Mouse (Mus musculus) neural tube, embryonic 15.5 days (tissue): ENCODE data around the gene Rtbdn. TPM values are rescaled to one million over a fixed set of nuclear protein-coding genes. Genes with fewer than 3 reads are reported as not detected.

ENCODE experiments used
- ATAC-seq: fragments of 200-750 bp; cut with Nextera tagmentation; 2 replicates; pipeline ENCODE4 v1.8.0; 2017; ENCODE audit warnings: mild to moderate bottlenecking, moderate TSS enrichment, moderate library complexity; ENCODE audit not compliant: low FRiP score
- H3K27ac ChIP-seq: fragments of 300-500 bp; sonication (generic); replicated peaks from 2 replicates; pipeline ENCODE4 v1.5.1; 2015; ENCODE audit warnings: mild to moderate bottlenecking, inconsistent platforms
- H3K27me3 ChIP-seq: fragments of 300-500 bp; sonication (generic); replicated peaks from 2 replicates; pipeline ENCODE4 v1.6.1; 2015; ENCODE audit warnings: inconsistent platforms
- H3K36me3 ChIP-seq: fragments of 300-500 bp; sonication (generic); 2 replicates; pipeline ENCODE4 v1.6.1; 2015; ENCODE audit warnings: inconsistent platforms
- H3K4me1 ChIP-seq: fragments of 300-500 bp; sonication (generic); 2 replicates; pipeline ENCODE4 v1.6.1; 2015; ENCODE audit warnings: inconsistent platforms
- H3K4me2 ChIP-seq: fragments of 300-500 bp; sonication (generic); 2 replicates; pipeline ENCODE4 v1.6.1; 2015; ENCODE audit warnings: inconsistent platforms, mild to moderate bottlenecking, moderate library complexity
- H3K4me3 ChIP-seq: fragments of 300-500 bp; sonication (generic); replicated peaks from 2 replicates; pipeline ENCODE4 v1.5.1; 2015; ENCODE audit warnings: mild to moderate bottlenecking, inconsistent platforms
- H3K9ac ChIP-seq: fragments of 300-500 bp; sonication (generic); replicated peaks from 2 replicates; pipeline ENCODE4 v1.6.1; 2015; ENCODE audit warnings: mild to moderate bottlenecking, inconsistent platforms
- H3K9me3 ChIP-seq: fragments of 300-500 bp; sonication (generic); replicated peaks from 2 replicates; pipeline ENCODE4 v1.6.1; 2016; ENCODE audit warnings: inconsistent platforms
- WGBS: fragments of 180-500 bp; shearing (Covaris S2); methylation state at CpG from one replicate; pipeline ENCODE4 v1.1.7; 2015; ENCODE audit warnings: mixed read lengths; 5-methylcytosine and 5-hydroxymethylcytosine counted together
- polyA plus RNA-seq: library from polyadenylated mRNA; unstranded; fragments of >200 nt; fragmentation: Nextera tagmentation; extraction: Ambion mirVana; gene quantifications from 2 replicates; pipeline ENCODE4 v1.2.1, GENCODE M21; 2015

Gene Rtbdn
- polyA plus RNA-seq, 1 experiment from 2014 or later, result 3.8 TPM

- H3K27me3 ChIP-seq, result peaks cover 30% of the 10 kb centered on the region
- 21% methylated on average over 4 of the region's 4 CpGs for WGBS
- H3K4me3 ChIP-seq, result peak overlapping the region; percentile 59; the same call in 1 of the 2 replicates
Measured at GRCm38 (mm10) chr8:84943699-84944098, 3.1 kb upstream of the Rtbdn start.

DNA sequence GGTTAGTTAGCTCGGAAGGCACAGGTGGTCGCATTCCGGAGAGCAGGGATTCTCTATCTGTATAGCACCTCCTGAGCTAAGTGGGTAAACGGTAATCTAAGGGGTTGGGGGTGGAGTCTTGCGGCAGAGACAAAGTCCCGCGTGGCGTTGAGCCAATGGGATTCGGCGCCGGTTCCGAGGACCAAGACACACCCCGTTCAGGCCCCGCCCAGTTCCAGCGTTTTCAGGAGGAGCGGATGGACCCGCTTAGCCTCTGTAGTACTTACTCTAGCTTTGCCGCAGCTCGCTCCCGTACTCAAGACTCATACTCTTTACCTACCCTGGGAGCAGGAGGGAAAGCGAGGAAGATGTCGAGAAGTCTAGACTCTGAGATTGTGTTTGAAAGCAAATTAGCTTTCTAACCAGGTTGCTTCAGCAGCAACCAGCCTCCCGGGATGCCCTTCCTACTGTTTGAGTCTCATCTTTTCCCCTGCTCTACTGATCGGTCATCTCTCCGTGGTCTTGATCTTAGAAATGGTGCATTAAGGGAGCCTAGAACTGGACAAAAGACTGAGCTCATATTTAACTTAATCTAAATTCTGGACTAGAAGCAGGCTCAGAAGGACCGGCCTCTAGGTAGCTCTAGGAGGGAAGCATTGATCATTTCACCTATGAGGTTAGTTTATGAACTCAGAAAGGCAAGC lies 2.2 kb upstream of the Rtbdn start:
- Histone ChIP-seq H3K36me3 (no peaks in the 10 kb centered on the region), H3K9me3 (no peaks in the 10 kb centered on the region), H3K4me1 (peaks cover 36% of the 10 kb centered on the region), H3K4me2 (peak overlapping the region; percentile 77), H3K27ac (peak overlapping the region; percentile 86), H3K27me3 (peaks cover 32% of the 10 kb centered on the region), H3K9ac (0 out of 2 replicates have a peak overlapping the region, but pooled peaks have one; percentile 76), H3K4me3 (peak overlapping the region; percentile 59)
- ATAC-seq, result peak; percentile 35
- 2% methylated on average over 26 of the region's 26 CpGs for WGBS

More at GRCm38 (mm10) chr8:84943699-84944098, 3.1 kb upstream of the Rtbdn start:
- Histone ChIP-seq H3K4me2 (peak overlapping the region; percentile 77), H3K9ac (no peak overlapping the region), H3K4me1 (peaks cover 36% of the 10 kb centered on the region), H3K27ac (no peak overlapping the region), H3K9me3 (no peaks in the 10 kb centered on the region), H3K36me3 (no peaks in the 10 kb centered on the region)
- ATAC-seq, result no peak

- WGBS, result 3% methylated on average over 11 of the region's 11 CpGs
- Histone ChIP-seq H3K9me3 (no peaks in the 10 kb centered on the region), H3K4me2 (peak overlapping the region; percentile 77), H3K4me3 (peak overlapping the region; percentile 59), H3K9ac (peak overlapping the region; percentile 76), H3K36me3 (no peaks in the 10 kb centered on the region), H3K27ac (peak overlapping the region; percentile 86), H3K4me1 (peaks cover 36% of the 10 kb centered on the region), H3K27me3 (peaks cover 37% of the 10 kb centered on the region)
- peak; percentile 75 for ATAC-seq
Measured at GRCm38 (mm10) chr8:84945235-84945632, 1.6 kb upstream of the Rtbdn start.

DNA sequence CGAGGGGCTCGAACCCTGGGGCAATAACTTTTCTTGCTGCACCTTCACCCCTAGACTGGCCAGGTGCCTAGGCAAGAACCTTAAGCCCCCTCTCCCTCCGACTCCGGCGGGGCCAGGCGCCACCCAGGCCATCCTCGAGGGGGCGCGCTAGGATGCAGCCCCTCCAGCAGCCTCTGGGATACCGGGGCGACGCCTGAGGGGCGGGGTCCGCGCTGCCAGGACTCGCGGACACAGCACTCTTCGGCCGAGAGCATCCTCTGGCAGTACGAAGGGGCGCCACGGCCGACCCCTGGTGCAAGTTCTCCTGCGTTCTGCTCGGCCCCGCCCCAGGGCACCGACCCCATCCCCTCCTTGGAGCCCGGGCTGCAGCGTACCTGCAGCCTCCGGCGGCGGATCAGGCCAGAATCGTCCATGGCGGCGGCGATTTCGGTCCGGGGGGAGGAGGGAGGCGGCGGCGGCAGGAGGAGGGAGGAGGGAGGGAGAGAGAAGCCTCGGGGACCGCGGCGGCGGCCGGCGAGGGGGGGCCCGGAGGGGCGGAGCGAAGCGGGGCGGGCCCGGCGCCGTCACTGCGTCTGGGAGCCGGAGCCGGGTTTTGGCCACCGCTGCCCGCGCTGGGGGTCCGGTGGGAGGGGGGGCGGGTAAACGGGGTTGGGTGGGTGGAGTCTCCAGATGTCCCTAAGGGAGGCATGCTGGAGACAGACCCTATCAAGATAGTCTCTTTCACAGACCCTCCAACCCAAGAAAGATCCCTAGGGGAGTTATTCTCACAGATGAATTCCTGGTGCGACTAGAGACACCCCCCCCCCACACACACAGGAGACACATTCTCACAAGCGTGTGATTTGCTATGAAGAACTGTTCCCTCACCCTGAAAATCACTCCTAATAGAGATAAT lies 911 bp upstream of the Rtbdn start:
- peak overlapping the region; percentile 86 for H3K27ac ChIP-seq
- no peaks in the 10 kb centered on the region for H3K36me3 ChIP-seq
- H3K4me1 ChIP-seq, result peaks cover 36% of the 10 kb centered on the region
- H3K4me3 ChIP-seq, result peak overlapping the region; percentile 59
- H3K27me3 ChIP-seq, result peaks cover 44% of the 10 kb centered on the region
- H3K4me2 ChIP-seq, result peak overlapping the region; percentile 77
- H3K9me3 ChIP-seq, result no peaks in the 10 kb centered on the region
- peak overlapping the region; percentile 76 for H3K9ac ChIP-seq
- peak; percentile 72 for ATAC-seq
- under 1% methylated on average over 50 of the region's 67 CpGs for WGBS

DNA sequence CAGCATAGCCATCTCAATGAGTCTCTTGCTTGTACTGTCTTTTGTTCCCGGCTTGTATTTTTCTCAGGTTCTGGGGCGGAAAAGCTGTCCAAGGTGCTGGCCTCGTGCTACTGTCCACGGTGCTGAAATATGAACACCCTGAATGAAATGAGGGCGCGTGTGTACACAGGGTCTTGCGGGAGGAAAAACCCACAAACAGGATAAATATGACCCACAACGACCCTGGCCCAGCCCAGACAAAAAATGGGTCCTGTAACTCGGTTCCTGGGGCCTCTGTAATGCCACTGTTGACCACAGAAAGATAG lies 402 bp downstream of the Rtbdn start:
- H3K27ac ChIP-seq, result peak overlapping the region; percentile 86; the same call in 1 of the 2 replicates
- WGBS, result 14% methylated on average over 9 of the region's 9 CpGs
- ATAC-seq, result no peak

GRCm38 (mm10) chr8:84949753-84950152 lies 3.0 kb downstream of the Rtbdn start:
- H3K27me3 ChIP-seq, result peaks cover 46% of the 10 kb centered on the region
- H3K27ac ChIP-seq, result no peak overlapping the region
- H3K4me3 ChIP-seq, result no peak overlapping the region
- no peak overlapping the region for H3K4me2 ChIP-seq
- no peak for ATAC-seq
- H3K9ac ChIP-seq, result no peak overlapping the region
- 20% methylated on average over 12 of the region's 12 CpGs for WGBS
- no peaks in the 10 kb centered on the region for H3K9me3 ChIP-seq
- peaks cover 25% of the 10 kb centered on the region for H3K4me1 ChIP-seq
- H3K36me3 ChIP-seq, result no peaks in the 10 kb centered on the region

More for the DNA sequence above, 402 bp downstream of the Rtbdn start:
- Histone ChIP-seq H3K4me1 (peaks cover 36% of the 10 kb centered on the region), H3K9me3 (no peaks in the 10 kb centered on the region), H3K4me2 (peak overlapping the region; percentile 77), H3K9ac (no peak overlapping the region), H3K4me3 (peak overlapping the region; percentile 59), H3K27me3 (peaks cover 48% of the 10 kb centered on the region), H3K36me3 (no peaks in the 10 kb centered on the region)

GRCm38 (mm10) chr8:84952612-84953255 lies 5.9 kb downstream of the Rtbdn start:
- peak overlapping the region; percentile 23; the same call in 1 of the 2 replicates for H3K9ac ChIP-seq
- peaks cover 38% of the 10 kb centered on the region for H3K27me3 ChIP-seq
- ATAC-seq, result no peak
- H3K4me1 ChIP-seq, result no peaks in the 10 kb centered on the region
- no peak overlapping the region; the same call in 1 of the 2 replicates for H3K4me2 ChIP-seq
- H3K4me3 ChIP-seq, result no peak overlapping the region
- H3K9me3 ChIP-seq, result no peaks in the 10 kb centered on the region
- peaks cover 2% of the 10 kb centered on the region for H3K36me3 ChIP-seq
- 8% methylated on average over 18 of the region's 18 CpGs for WGBS
- no peak overlapping the region for H3K27ac ChIP-seq

- H3K36me3 ChIP-seq, result peaks cover 25% of the 10 kb centered on the region
- 48% methylated on average over 2 of the region's 2 CpGs for WGBS
- no peak overlapping the region for H3K27ac ChIP-seq
- no peak overlapping the region for H3K4me2 ChIP-seq
- peaks cover 13% of the 10 kb centered on the region for H3K27me3 ChIP-seq
- H3K9me3 ChIP-seq, result no peaks in the 10 kb centered on the region
- ATAC-seq, result peak; percentile 51; the same call in 1 of the 2 replicates
- H3K9ac ChIP-seq, result no peak overlapping the region
- no peak overlapping the region for H3K4me3 ChIP-seq
- H3K4me1 ChIP-seq, result no peaks in the 10 kb centered on the region
Measured at GRCm38 (mm10) chr8:84956768-84957167, 10.0 kb downstream of the Rtbdn start.

DNA sequence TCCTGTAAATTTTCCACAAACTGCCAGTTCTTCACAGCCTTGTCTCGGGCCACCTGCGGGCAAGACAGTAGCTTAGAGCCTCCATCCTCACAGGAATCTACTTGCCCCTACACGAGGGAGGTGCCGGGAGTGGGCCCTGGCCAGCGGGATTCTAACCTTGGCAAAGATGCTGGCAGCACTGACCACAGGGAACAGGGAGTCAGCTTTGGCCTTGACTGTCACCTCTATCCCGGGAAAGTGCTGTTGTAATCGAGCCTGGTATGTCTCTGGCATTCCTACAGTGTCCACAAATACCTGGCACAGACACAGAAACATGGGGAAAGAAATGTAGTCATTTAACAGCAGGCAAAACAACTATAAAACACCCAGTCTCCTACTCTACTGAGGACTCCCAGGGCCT lies 13.0 kb downstream of the Rtbdn start:
- WGBS, result 95% methylated on average over 7 of the region's 7 CpGs
- H3K4me2 ChIP-seq, result no peak overlapping the region
- no peak for ATAC-seq

GRCm38 (mm10) chr8:84963952-84964351 lies 17.2 kb downstream of the Rtbdn start:
- no peak overlapping the region for H3K4me3 ChIP-seq
- peaks cover 34% of the 10 kb centered on the region for H3K4me1 ChIP-seq
- no peak overlapping the region for H3K9ac ChIP-seq
- H3K4me2 ChIP-seq, result no peak overlapping the region
- no peak for ATAC-seq
- H3K36me3 ChIP-seq, result peaks cover 19% of the 10 kb centered on the region
- WGBS, result 87% methylated on average over 4 of the region's 4 CpGs
- no peaks in the 10 kb centered on the region for H3K9me3 ChIP-seq
- no peaks in the 10 kb centered on the region for H3K27me3 ChIP-seq
- H3K27ac ChIP-seq, result no peak overlapping the region

More for the DNA sequence above, 13.0 kb downstream of the Rtbdn start:
- Histone ChIP-seq H3K4me3 (no peak overlapping the region), H3K9ac (no peak overlapping the region), H3K4me1 (peaks cover 4% of the 10 kb centered on the region), H3K9me3 (no peaks in the 10 kb centered on the region), H3K36me3 (peaks cover 28% of the 10 kb centered on the region), H3K27ac (no peak overlapping the region), H3K27me3 (no peaks in the 10 kb centered on the region)

- H3K4me3 ChIP-seq, result peak overlapping the region; percentile 69
- H3K9me3 ChIP-seq, result no peaks in the 10 kb centered on the region
- ATAC-seq, result peak; percentile 81
- peaks cover 41% of the 10 kb centered on the region for H3K4me1 ChIP-seq
- no peaks in the 10 kb centered on the region for H3K27me3 ChIP-seq
- peaks cover 14% of the 10 kb centered on the region; the same call in 1 of the 2 replicates for H3K36me3 ChIP-seq
- peak overlapping the region; percentile 96 for H3K4me2 ChIP-seq
- under 1% methylated on average over 41 of the region's 41 CpGs for WGBS
- H3K9ac ChIP-seq, result peak overlapping the region; percentile 79
- peak overlapping the region; percentile 76 for H3K27ac ChIP-seq
Measured at GRCm38 (mm10) chr8:84965731-84966291, 19.0 kb downstream of the Rtbdn start.
